Mouse (Mus musculus) intestine, postnatal 0 days (tissue): ENCODE results near the gene Rhd. TPM values are rescaled to one million over a fixed set of nuclear protein-coding genes. Genes with fewer than 3 reads are reported as not detected.

ENCODE experiments used
- ATAC-seq: fragments of 200-750 bp; cut with Nextera tagmentation; 2 replicates; pipeline ENCODE4 v1.8.0; 2017; ENCODE audit warnings: mild to moderate bottlenecking, moderate TSS enrichment, moderate library complexity
- H3K27ac ChIP-seq: fragments of 300-500 bp; sonication (generic); 2 replicates; pipeline ENCODE4 v1.5.1; 2014; ENCODE audit warnings: mild to moderate bottlenecking, low read depth, low read length, moderate library complexity
- H3K27me3 ChIP-seq: fragments of 300-500 bp; sonication (generic); replicated peaks from 2 replicates; pipeline ENCODE4 v1.6.1; 2014; ENCODE audit warnings: low read length, mixed read lengths; ENCODE audit not compliant: control insufficient read depth, insufficient read depth
- H3K36me3 ChIP-seq: fragments of 300-500 bp; sonication (generic); 2 replicates; pipeline ENCODE4 v1.6.1; 2014; ENCODE audit warnings: mild to moderate bottlenecking, moderate library complexity; ENCODE audit not compliant: control insufficient read depth, insufficient read depth
- H3K4me1 ChIP-seq: fragments of 300-500 bp; sonication (generic); replicated peaks from 2 replicates; pipeline ENCODE4 v1.6.1; 2014; ENCODE audit warnings: antibody characterized with exemption, low read length, mixed read lengths; ENCODE audit not compliant: control insufficient read depth, insufficient read depth
- H3K4me2 ChIP-seq: fragments of 300-500 bp; sonication (generic); replicated peaks from 2 replicates; pipeline ENCODE4 v1.6.1; 2014; ENCODE audit warnings: low read depth, mild to moderate bottlenecking, moderate library complexity
- H3K4me3 ChIP-seq: fragments of 300-500 bp; sonication (generic); 2 replicates; pipeline ENCODE4 v1.5.1; 2014; ENCODE audit warnings: low read depth, low read length
- H3K9ac ChIP-seq: fragments of 300-500 bp; sonication (generic); 2 replicates; pipeline ENCODE4 v1.6.1; 2014; ENCODE audit warnings: mild to moderate bottlenecking, low read depth, low read length
- H3K9me3 ChIP-seq: fragments of 300-500 bp; sonication (generic); 2 replicates; pipeline ENCODE4 v1.6.1; 2016; ENCODE audit warnings: mixed run types; ENCODE audit not compliant: control insufficient read depth
- CTCF ChIP-seq: sonication (generic); IDR thresholded peaks from 2 replicates; pipeline ENCODE4 v1.5.1; 2016; ENCODE audit warnings: low read depth, mild to moderate bottlenecking, control low read depth, antibody characterized with exemption, moderate library complexity
- WGBS: fragments of 180-500 bp; shearing (Covaris S2); extraction: QIAGEN DNeasy Blood & Tissue Kit; methylation state at CpG from one replicate; pipeline ENCODE4 v1.1.7; 2014; 5-methylcytosine and 5-hydroxymethylcytosine counted together
- polyA plus RNA-seq: library from polyadenylated mRNA; unstranded; fragments of >200 nt; fragmentation: Nextera tagmentation; extraction: Ambion mirVana; gene quantifications from 2 replicates; pipeline ENCODE4 v1.2.1, GENCODE M21; 2015

The Rhd gene
- polyA plus RNA-seq, 1 experiment from 2014 or later: 0.10 TPM

GRCm38 (mm10) chr4:134917194-134917593, 52.9 kb downstream of the Rhd start:
- Histone ChIP-seq H3K36me3 (0 out of 2 replicates have a peak, but pooled peaks cover 2% of the 10 kb centered on the region), H3K9ac (no peak overlapping the region), H3K27me3 (no peaks in the 10 kb centered on the region), H3K4me2 (no peak overlapping the region), H3K4me1 (no peaks in the 10 kb centered on the region), H3K27ac (no peak overlapping the region), H3K9me3 (no peaks in the 10 kb centered on the region), H3K4me3 (no peak overlapping the region)
- ATAC-seq: no peak
- 72% methylated on average over 3 of the region's 3 CpGs for WGBS
- no peak for TF ChIP-seq CTCF

GRCm38 (mm10) chr4:134918381-134918780, 54.0 kb downstream of the Rhd start:
- no peak overlapping the region for H3K4me3 ChIP-seq
- H3K9ac ChIP-seq: no peak overlapping the region
- TF ChIP-seq CTCF: no peak
- no peak for ATAC-seq
- WGBS: 51% methylated on average over 7 of the region's 7 CpGs
- H3K4me2 ChIP-seq: no peak overlapping the region
- no peaks in the 10 kb centered on the region for H3K9me3 ChIP-seq
- H3K27ac ChIP-seq: no peak overlapping the region
- H3K27me3 ChIP-seq: no peaks in the 10 kb centered on the region
- peaks cover 4% of the 10 kb centered on the region; the same call in 1 of the 2 replicates for H3K4me1 ChIP-seq
- no peaks in the 10 kb centered on the region for H3K36me3 ChIP-seq

- no peak overlapping the region for H3K4me2 ChIP-seq
- H3K4me1 ChIP-seq: peaks cover 4% of the 10 kb centered on the region; the same call in 1 of the 2 replicates
- no peak overlapping the region for H3K27ac ChIP-seq
- no peak overlapping the region for H3K4me3 ChIP-seq
- TF ChIP-seq CTCF: no peak
- no peaks in the 10 kb centered on the region; the same call in 1 of the 2 replicates for H3K36me3 ChIP-seq
- no peaks in the 10 kb centered on the region for H3K9me3 ChIP-seq
- no peak for ATAC-seq
- 41% methylated on average over 12 of the region's 12 CpGs for WGBS
- no peaks in the 10 kb centered on the region for H3K27me3 ChIP-seq
- no peak overlapping the region for H3K9ac ChIP-seq
These were observed 55.6 kb downstream of the Rhd start for GRCm38 (mm10) chr4:134919733-134920540.

GRCm38 (mm10) chr4:134920631-134921030, 56.3 kb downstream of the Rhd start:
- Histone ChIP-seq H3K27ac (no peak overlapping the region), H3K4me2 (no peak overlapping the region), H3K9me3 (no peaks in the 10 kb centered on the region), H3K36me3 (peaks cover 6% of the 10 kb centered on the region), H3K4me1 (peaks cover 6% of the 10 kb centered on the region; the same call in 1 of the 2 replicates), H3K4me3 (no peak overlapping the region), H3K9ac (no peak overlapping the region), H3K27me3 (no peaks in the 10 kb centered on the region)
- no peak for ATAC-seq
- TF ChIP-seq CTCF: no peak
- 97% methylated on average over 6 of the region's 6 CpGs for WGBS

- Histone ChIP-seq H3K9me3 (no peaks in the 10 kb centered on the region), H3K4me3 (no peak overlapping the region), H3K4me1 (peaks cover 6% of the 10 kb centered on the region; the same call in 1 of the 2 replicates), H3K27me3 (no peaks in the 10 kb centered on the region), H3K36me3 (peaks cover 16% of the 10 kb centered on the region), H3K4me2 (no peak overlapping the region), H3K27ac (no peak overlapping the region), H3K9ac (no peak overlapping the region)
- TF ChIP-seq CTCF: no peak
- 96% methylated on average over 4 of the region's 4 CpGs for WGBS
- ATAC-seq: no peak
These were observed 57.4 kb downstream of the Rhd start for GRCm38 (mm10) chr4:134921703-134922102.

- H3K9me3 ChIP-seq: no peaks in the 10 kb centered on the region
- peak overlapping the region; percentile 69 for H3K4me2 ChIP-seq
- peaks cover 21% of the 10 kb centered on the region for H3K36me3 ChIP-seq
- H3K27ac ChIP-seq: peak overlapping the region; percentile 94
- peaks cover 6% of the 10 kb centered on the region; the same call in 1 of the 2 replicates for H3K4me1 ChIP-seq
- H3K4me3 ChIP-seq: peak overlapping the region; percentile 75
- TF ChIP-seq CTCF: no peak
- H3K9ac ChIP-seq: peak overlapping the region; percentile 52; the same call in 1 of the 2 replicates
- WGBS: 49% methylated on average over 10 of the region's 10 CpGs
- peak; percentile 9; the same call in 1 of the 2 replicates for ATAC-seq
- H3K27me3 ChIP-seq: no peaks in the 10 kb centered on the region
These were observed 58.0 kb downstream of the Rhd start for GRCm38 (mm10) chr4:134922111-134922924.
